Mouse (Mus musculus) T-helper 2 cell (primary cell): Measurements from ENCODE around the gene Car9.
"Not testable (repeated sequence)": the region's sequence is repeated elsewhere in the genome, so short reads cannot be mapped to it uniquely, and the experiment has no call there.

Source experiments
- in situ Hi-C: fragments of 300-600 bp; cut with MboI, MseI; formaldehyde crosslinking; loops from one replicate; pipeline ENCODE4 v1.15.1; 2025; ENCODE audit warnings: high pct_unique_total_duplicates

Car9 gene

DNA sequence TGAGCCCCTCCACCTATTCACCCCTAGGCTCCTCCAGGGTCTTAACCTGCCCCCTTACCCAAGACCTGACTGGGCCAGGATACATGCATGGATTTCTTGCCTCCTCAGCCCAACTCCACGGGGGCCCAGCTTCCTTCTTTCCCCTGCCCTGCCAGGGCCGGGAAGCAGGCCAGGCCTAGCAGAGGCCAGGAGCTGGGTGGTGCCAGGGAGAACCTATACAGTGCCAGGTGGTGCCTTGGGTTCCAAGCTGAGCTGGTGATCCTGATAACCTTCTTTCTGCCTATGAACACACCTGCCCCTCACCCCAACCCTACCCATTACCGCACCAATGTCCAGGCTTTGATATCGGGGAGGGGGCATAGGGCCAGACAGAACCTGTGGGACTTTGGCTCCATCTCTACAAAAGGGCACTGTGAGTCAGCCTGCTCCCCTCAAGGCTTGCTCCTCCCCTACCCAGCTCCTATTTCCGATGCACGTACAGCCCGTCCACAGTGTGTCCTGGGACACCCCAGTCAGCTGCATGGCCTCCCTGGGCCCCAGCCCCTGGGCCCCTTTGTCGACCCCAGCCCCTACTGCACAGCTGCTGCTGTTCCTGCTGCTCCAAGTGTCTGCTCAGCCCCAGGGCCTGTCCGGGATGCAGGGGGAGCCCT is at the start of gene Car9:
Car9 (plus strand) TSS at position 431 of the 650 bp plus-strand sequence.
- in situ Hi-C loops, result no loop called here

DNA sequence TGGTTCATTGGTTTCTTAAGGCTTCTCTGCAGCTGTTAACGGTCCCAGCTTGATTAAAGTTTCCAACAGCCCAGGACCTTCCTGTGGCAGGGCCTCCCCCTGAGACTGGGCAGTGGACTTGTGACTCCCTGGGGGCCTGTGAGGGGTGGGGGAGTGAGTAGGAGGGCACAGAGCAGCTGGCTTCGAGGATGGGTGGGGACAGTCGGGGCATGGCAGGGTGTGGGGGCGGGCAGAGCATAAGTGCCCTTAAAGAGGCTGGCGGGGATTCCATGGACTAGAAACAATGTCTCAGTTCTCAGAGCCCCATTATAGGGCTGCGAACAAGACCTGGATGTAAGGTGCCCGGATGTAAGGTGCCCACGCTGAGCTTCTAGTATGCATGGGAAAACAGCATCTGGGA is 49.6 kb upstream of the Car9 start:
- in situ Hi-C loops, result no loop called here

GRCm38 (mm10) chr4:43463102-43463501 is 43.7 kb upstream of the Car9 start:
- in situ Hi-C loops, result no loop called here

- in situ Hi-C loops, result no loop called here
These were observed 40.8 kb upstream of the Car9 start for GRCm38 (mm10) chr4:43465935-43466334.

GRCm38 (mm10) chr4:43466872-43467271 is 39.9 kb upstream of the Car9 start:
- in situ Hi-C loops, result no loop called here

GRCm38 (mm10) chr4:43470301-43470700 is 36.5 kb upstream of the Car9 start:
- in situ Hi-C loops, result no loop called here

- in situ Hi-C loops, result no loop called here
These were observed 33.1 kb upstream of the Car9 start for GRCm38 (mm10) chr4:43473636-43474035.

- in situ Hi-C loops, result no loop called here
These were observed 30.2 kb upstream of the Car9 start for GRCm38 (mm10) chr4:43476604-43477003.

DNA sequence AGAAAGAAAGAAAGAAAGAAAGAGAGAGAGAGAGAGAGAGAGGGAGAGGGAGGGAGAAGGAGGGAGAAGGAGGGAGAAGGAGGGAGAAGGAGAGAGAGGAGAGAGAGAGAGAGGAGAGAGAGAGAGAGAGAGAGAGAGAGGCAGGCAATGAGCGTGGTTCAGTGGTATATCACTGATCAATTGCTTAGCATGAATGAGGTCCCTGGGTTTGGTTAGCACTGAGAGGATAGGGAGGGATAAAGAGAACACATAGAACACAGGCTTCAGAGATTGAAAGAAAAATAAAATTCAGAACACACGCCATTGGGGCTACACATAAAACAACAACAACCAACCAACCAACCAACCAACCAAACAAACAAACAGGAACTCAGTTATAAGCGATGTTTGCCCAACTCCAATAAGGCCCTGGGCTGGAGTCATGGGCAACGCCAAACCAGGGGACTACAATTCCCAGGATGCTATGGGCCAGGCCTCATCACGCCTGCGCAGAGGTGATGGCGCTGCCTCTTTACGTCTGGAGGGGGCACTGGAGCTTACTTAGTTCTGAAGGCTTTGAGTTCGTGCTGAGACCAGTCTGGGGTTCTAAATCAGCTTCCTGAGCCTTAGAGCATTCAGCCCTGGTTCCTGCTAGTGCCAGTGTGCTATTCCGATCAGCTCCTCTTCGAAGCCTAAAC is 28.8 kb upstream of the Car9 start:
- in situ Hi-C loops, result no loop called here

DNA sequence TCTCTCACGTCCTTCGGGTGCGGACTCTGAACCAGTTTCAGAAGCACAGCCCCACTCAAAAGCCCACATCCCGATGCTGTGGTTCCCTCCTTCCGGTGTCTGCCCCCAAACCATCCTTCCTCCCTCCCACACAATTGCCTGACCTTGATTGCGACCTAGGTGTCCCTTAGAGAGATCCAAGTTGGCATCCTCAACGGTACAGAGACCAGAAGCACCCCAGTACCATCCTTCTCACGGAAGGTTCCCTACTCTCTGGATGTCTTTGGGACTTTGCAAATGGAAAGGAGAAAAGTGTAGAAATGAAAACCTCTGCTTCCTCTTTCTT is 28.3 kb upstream of the Car9 start:
- in situ Hi-C loops, result no loop called here

DNA sequence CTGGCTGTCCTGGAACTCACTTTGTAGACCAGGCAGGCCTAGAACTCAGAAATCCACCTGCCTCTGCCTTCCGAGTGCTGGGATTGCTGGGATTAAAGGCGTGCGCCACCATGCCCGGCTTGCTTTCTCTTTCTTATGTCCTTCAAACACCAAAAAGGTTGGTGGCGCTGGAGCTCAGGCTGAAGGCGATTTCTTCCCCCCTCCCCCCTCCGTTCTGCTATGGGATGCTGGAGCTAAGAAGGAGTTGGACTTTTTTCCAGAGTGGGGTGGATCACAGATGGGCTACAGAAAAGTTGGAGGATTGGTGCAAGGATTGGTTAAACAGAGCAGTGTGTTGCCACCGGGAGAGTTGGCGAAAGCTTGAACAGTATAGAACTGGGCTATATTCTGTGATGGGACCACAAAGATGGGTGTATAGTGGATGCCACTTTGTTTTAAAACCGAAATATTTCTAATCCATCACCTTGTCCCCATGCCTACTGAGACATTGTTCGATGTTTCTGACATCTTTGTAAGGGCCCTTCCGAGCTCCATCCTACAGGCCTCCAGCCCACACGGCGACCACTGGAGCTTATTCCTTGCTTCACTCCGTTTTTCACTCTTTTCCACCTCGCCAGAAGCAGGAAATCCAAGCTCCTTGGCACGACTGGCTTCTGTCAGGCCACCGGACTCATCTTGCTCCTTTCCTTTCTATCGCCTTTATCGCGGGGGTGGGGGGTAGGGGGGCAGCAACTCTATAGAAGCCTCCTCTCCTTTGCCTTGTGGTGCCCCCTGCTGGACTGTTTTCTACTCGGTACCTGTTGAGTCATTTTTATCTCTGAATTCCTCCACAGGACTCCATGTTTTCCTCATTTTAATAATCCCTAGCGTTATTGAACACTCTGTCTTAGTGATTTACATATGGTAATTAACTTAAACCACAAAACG is 27.6 kb upstream of the Car9 start:
- in situ Hi-C loops, result no loop called here

- in situ Hi-C loops, result loop anchor here (5.0 kb wide), 1 partner anchor 39 kb away; the partner anchor contains the start of gene Tesk1
These were observed 25.8 kb upstream of the Car9 start for GRCm38 (mm10) chr4:43480985-43481384.

- in situ Hi-C loops, result loop anchor here (5.0 kb wide), 1 partner anchor 40 kb away; the partner anchor contains the start of gene Tesk1
These were observed 24.8 kb upstream of the Car9 start for GRCm38 (mm10) chr4:43481894-43482456.

DNA sequence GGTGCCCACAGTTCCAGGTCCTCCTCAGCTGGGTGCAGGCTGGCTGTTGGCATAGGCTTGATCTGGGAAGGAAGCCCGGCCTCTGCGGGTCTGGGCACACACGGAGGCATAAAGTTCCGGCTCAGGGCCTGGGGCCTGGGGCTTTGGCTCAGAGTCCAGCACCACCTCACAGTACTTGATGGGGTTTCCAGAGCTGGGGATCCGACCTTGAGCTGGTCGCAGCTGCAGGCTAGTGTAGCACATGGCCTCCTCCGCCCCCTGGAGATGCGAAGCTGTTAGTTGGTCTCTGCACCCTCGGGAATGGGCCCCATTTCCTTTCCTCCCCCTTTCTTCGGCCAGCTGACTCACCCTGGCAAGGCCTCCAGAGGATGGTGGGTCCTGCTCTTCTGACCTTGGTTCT is 24.2 kb upstream of the Car9 start:
- in situ Hi-C loops, result loop anchor here (5.0 kb wide), 1 partner anchor 40 kb away; the partner anchor contains the start of gene Tesk1

- in situ Hi-C loops, result loop anchor here (5.0 kb wide), 1 partner anchor 41 kb away; the partner anchor contains the start of gene Tesk1
These were observed 23.2 kb upstream of the Car9 start, which contains the start of gene Sit1 for GRCm38 (mm10) chr4:43483535-43484091. Gene Sit1, minus strand, starts transcription at chr4:43483734.

DNA sequence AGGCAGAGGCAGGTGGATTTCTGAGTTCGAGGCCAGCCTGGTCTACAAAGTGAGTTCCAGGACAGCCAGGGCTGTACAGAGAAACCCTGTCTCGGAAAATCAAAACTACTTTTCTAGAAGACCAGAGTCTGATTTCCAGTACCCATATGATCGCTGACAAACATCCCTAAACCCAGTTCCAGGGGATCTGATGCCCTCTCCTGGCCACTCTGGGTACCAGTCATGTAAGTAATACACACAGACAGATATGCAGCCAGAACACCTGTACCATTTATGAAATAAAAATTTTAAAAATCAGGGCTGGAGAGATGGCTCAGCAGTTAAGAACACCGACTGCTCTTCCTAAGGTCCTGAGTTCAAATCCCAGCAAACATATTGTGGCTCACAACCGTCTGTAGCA is 21.1 kb upstream of the Car9 start:
- in situ Hi-C loops, result not testable (repeated sequence)

GRCm38 (mm10) chr4:43489611-43490010 is 17.2 kb upstream of the Car9 start:
- in situ Hi-C loops, result no loop called here

DNA sequence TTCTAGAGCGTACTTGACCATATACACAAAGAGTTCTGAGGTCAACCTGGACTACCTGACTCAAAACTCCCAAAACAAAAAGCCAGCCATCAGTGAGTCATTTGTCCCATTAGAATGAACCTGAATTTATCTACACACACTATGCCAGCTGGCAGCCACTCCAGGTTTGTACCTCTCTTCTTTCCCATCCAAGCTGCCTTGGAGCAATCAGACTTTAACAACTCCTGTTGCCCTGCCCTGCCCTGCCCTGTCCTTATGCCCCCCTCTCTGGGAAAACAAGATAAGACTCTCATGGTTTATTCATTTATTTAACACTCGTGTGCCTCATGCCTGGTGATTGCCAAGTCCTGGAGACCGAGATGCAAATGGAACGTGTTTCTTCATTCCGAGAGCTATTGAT is 16.0 kb upstream of the Car9 start:
- in situ Hi-C loops, result no loop called here

GRCm38 (mm10) chr4:43492101-43492820 is 14.5 kb upstream of the Car9 start:
- in situ Hi-C loops, result no loop called here

DNA sequence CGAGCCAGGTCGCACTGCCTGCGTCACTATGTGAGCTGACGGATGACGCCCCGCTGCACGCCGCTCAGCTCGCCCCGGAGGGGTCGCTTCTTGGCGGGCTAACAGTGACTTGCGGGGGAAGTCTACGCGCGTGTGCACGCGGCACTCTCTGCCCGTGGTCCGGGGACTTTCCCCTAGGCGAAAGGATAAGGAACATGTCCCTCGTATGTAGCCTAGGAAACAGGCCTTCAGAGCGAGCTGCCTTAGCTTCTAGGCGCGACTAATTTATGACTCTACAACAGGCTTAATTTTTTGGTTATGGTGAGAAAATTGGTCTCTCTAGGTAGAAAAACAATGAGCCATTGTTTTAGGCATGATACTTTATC is 14.0 kb upstream of the Car9 start, which contains the start of gene Ccdc107:
Ccdc107 (plus strand) TSS at position 80 of the 365 bp plus-strand sequence.
- in situ Hi-C loops, result no loop called here
